Mouse (Mus musculus): ENCODE results near the gene Tmem88. TPM values are rescaled to one million over a fixed set of nuclear protein-coding genes. Genes with fewer than 3 reads are reported as not detected.

Tmem88 gene
- total and polyA plus RNA-seq, 2 experiments from 2014 or later, result 2.0 to 6.8 TPM

- H3K36me3 ChIP-seq (ENCODE audit: insufficient read depth), result peaks cover 98% of the 10 kb centered on the region
- H3K9ac ChIP-seq, result no peak overlapping the region
- H3K4me2 ChIP-seq (ENCODE audit: low read depth), result no peak overlapping the region
- DNase-seq, result no peak
- H3K4me3 ChIP-seq (ENCODE audit: low read depth, low read length), result no peak overlapping the region
- no peak overlapping the region for H3K27ac ChIP-seq (ENCODE audit: low read depth, low read length)
- no peaks in the 10 kb centered on the region for H3K9me3 ChIP-seq (ENCODE audit: low read length)
- no peak for TF ChIP-seq CTCF (IDR thresholded peaks at IDR 0.05; ENCODE audit: low read depth)
- no peak for ATAC-seq
- WGBS, result 96% methylated on average over 5 of the region's 5 CpGs
- no peaks in the 10 kb centered on the region for H3K27me3 ChIP-seq (ENCODE audit: insufficient read depth, low read length)
- no peaks in the 10 kb centered on the region for H3K4me1 ChIP-seq (ENCODE audit: insufficient read depth)
Measured at GRCm38 (mm10) chr11:69356544-69356943, 41.5 kb downstream of the Tmem88 start.

Other genes starting within 250 kb of the Tmem88 start
- 0.19 and 0.38 TPM in 2 replicates for gene Alox12b, start 241.2 kb downstream of the Tmem88 start, total RNA-seq (2014; rRNA removed)
- 0.15 and 0.46 TPM in 2 replicates for gene Alox12b, start 241.2 kb downstream of the Tmem88 start, polyA plus RNA-seq (2015; fragmentation: Nextera tagmentation; extraction: Ambion mirVana)
- gene Alox8, start 200.4 kb downstream of the Tmem88 start, total RNA-seq (2014; rRNA removed), result 1.2 and 1.7 TPM in 2 replicates
- gene Alox8, start 200.4 kb downstream of the Tmem88 start, polyA plus RNA-seq (2015; fragmentation: Nextera tagmentation; extraction: Ambion mirVana), result 0.34 and 0.54 TPM in 2 replicates
- gene Gucy2e, start 161.2 kb downstream of the Tmem88 start, total RNA-seq (2014; rRNA removed), result 0.67 and 0.77 TPM in 2 replicates
- 0.60 and 0.85 TPM in 2 replicates for gene Gucy2e, start 161.2 kb downstream of the Tmem88 start, polyA plus RNA-seq (2015; fragmentation: Nextera tagmentation; extraction: Ambion mirVana)
- gene Cntrob, start 74.5 kb downstream of the Tmem88 start, total RNA-seq (2014; rRNA removed), result 20.5 and 35.7 TPM in 2 replicates
- gene Cntrob, start 74.5 kb downstream of the Tmem88 start, polyA plus RNA-seq (2015; fragmentation: Nextera tagmentation; extraction: Ambion mirVana), result 12.1 and 13.0 TPM in 2 replicates
- gene Trappc1, start 74.3 kb downstream of the Tmem88 start, total RNA-seq (2014; rRNA removed), result 124 and 133 TPM in 2 replicates
- gene Trappc1, start 74.3 kb downstream of the Tmem88 start, polyA plus RNA-seq (2015; fragmentation: Nextera tagmentation; extraction: Ambion mirVana), result 149 and 178 TPM in 2 replicates
- gene Kcnab3, start 72.0 kb downstream of the Tmem88 start, total RNA-seq (2014; rRNA removed), result 5.5 and 5.8 TPM in 2 replicates
- 4.2 and 4.4 TPM in 2 replicates for gene Kcnab3, start 72.0 kb downstream of the Tmem88 start, polyA plus RNA-seq (2015; fragmentation: Nextera tagmentation; extraction: Ambion mirVana)
- 190 and 225 TPM in 2 replicates for gene Rnf227, start 57.8 kb downstream of the Tmem88 start, total RNA-seq (2014; rRNA removed)
- 200 and 231 TPM in 2 replicates for gene Rnf227, start 57.8 kb downstream of the Tmem88 start, polyA plus RNA-seq (2015; fragmentation: Nextera tagmentation; extraction: Ambion mirVana)
- 356 and 381 TPM in 2 replicates for gene Chd3, start 28.8 kb downstream of the Tmem88 start, total RNA-seq (2014; rRNA removed)
- 55.3 and 74.7 TPM in 2 replicates for gene Chd3, start 28.8 kb downstream of the Tmem88 start, polyA plus RNA-seq (2015; fragmentation: Nextera tagmentation; extraction: Ambion mirVana)
- 47.7 and 59.2 TPM in 2 replicates for gene Naa38, start 2.7 kb downstream of the Tmem88 start, total RNA-seq (2014; rRNA removed)
- gene Naa38, start 2.7 kb downstream of the Tmem88 start, polyA plus RNA-seq (2015; fragmentation: Nextera tagmentation; extraction: Ambion mirVana), result 125 and 141 TPM in 2 replicates
- gene Cyb5d1, start 2.6 kb downstream of the Tmem88 start, total RNA-seq (2014; rRNA removed), result 21.1 and 28.9 TPM in 2 replicates
- gene Cyb5d1, start 2.6 kb downstream of the Tmem88 start, polyA plus RNA-seq (2015; fragmentation: Nextera tagmentation; extraction: Ambion mirVana), result 17.0 and 24.2 TPM in 2 replicates
- gene Kdm6b, start 15.4 kb upstream of the Tmem88 start, total RNA-seq (2014; rRNA removed), result 10.2 and 15.0 TPM in 2 replicates
- gene Kdm6b, start 15.4 kb upstream of the Tmem88 start, polyA plus RNA-seq (2015; fragmentation: Nextera tagmentation; extraction: Ambion mirVana), result 18.1 and 30.2 TPM in 2 replicates
- gene Dnah2, start 150.9 kb upstream of the Tmem88 start, total RNA-seq (2014; rRNA removed), result 9.5 and 12.3 TPM in 2 replicates
- 1.8 and 3.0 TPM in 2 replicates for gene Dnah2, start 150.9 kb upstream of the Tmem88 start, polyA plus RNA-seq (2015; fragmentation: Nextera tagmentation; extraction: Ambion mirVana)
- 137 and 184 TPM in 2 replicates for gene Efnb3, start 162.0 kb upstream of the Tmem88 start, total RNA-seq (2014; rRNA removed)
- 149 and 171 TPM in 2 replicates for gene Efnb3, start 162.0 kb upstream of the Tmem88 start, polyA plus RNA-seq (2015; fragmentation: Nextera tagmentation; extraction: Ambion mirVana)
- 10.5 and 13.1 TPM in 2 replicates for gene Wrap53, start 182.0 kb upstream of the Tmem88 start, total RNA-seq (2014; rRNA removed)
- 14.6 and 17.3 TPM in 2 replicates for gene Wrap53, start 182.0 kb upstream of the Tmem88 start, polyA plus RNA-seq (2015; fragmentation: Nextera tagmentation; extraction: Ambion mirVana)
- 40.1 and 43.1 TPM in 2 replicates for gene Trp53, start 182.1 kb upstream of the Tmem88 start, total RNA-seq (2014; rRNA removed)
- gene Trp53, start 182.1 kb upstream of the Tmem88 start, polyA plus RNA-seq (2015; fragmentation: Nextera tagmentation; extraction: Ambion mirVana), result 52.4 and 59.8 TPM in 2 replicates
- 38.9 and 74.0 TPM in 2 replicates for gene Atp1b2, start 207.7 kb upstream of the Tmem88 start, total RNA-seq (2014; rRNA removed)
- gene Atp1b2, start 207.7 kb upstream of the Tmem88 start, polyA plus RNA-seq (2015; fragmentation: Nextera tagmentation; extraction: Ambion mirVana), result 83.2 and 106 TPM in 2 replicates
- not detected in 2 replicates for gene Shbg, start 219.7 kb upstream of the Tmem88 start, total RNA-seq (2014; rRNA removed)
- not detected in 2 replicates for gene Shbg, start 219.7 kb upstream of the Tmem88 start, polyA plus RNA-seq (2015; fragmentation: Nextera tagmentation; extraction: Ambion mirVana)
- 8.6 and 18.9 TPM in 2 replicates for gene Sat2, start 223.8 kb upstream of the Tmem88 start, total RNA-seq (2014; rRNA removed)
- gene Sat2, start 223.8 kb upstream of the Tmem88 start, polyA plus RNA-seq (2015; fragmentation: Nextera tagmentation; extraction: Ambion mirVana), result 27.3 and 28.0 TPM in 2 replicates
- 83.9 and 94.5 TPM in 2 replicates for gene Fxr2, start 234.8 kb upstream of the Tmem88 start, total RNA-seq (2014; rRNA removed)
- 23.1 and 25.2 TPM in 2 replicates for gene Fxr2, start 234.8 kb upstream of the Tmem88 start, polyA plus RNA-seq (2015; fragmentation: Nextera tagmentation; extraction: Ambion mirVana)